Comparison of ENCODE assay signal across 9 mouse cellular contexts in the genomic region with DNA sequence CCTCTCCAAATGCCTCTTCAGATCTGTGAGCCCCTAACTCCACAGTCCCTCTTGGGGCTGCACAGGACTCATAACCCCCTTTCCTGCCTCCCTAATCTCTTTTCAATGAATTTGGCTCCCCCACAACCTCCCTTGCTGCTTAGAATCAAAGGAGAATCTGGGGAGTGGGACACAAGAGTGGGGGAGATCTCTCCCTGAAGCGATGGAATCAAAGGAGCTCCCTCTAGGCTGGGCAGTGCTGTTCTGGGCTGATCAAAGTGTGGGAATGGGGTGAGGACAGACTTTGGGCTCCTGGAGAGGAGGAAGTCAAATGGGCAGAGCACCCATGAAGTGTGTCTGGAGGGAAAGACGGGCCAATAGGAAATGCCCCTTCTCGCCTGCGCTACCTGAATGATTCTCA. TPM values are rescaled to one million over a fixed set of nuclear protein-coding genes. Genes with fewer than 3 reads are reported as not detected.
DNase-seq lines count a peak whose midpoint lies in the region; ATAC-seq lines count a peak whose summit lies in the region.
"Had no signal": no experiment of that assay in that cellular context is flagged by ENCODE, and none has a peak within 500 bp of the region (broad histone marks: within the 10 kb centered on the region; RNA-seq: fewer than 3 reads in every experiment).

No protein-coding gene starts in this region.

- H3K27ac ChIP-seq in hindbrain, embryonic 13.5 days, result peak overlapping the region; percentile 8
- no peak overlapping the region for H3K27ac ChIP-seq in midbrain, embryonic 11.5 days (ENCODE audit: low read depth, low read length)

- peak overlapping the region; percentile 78 for H3K9ac ChIP-seq in hindbrain, embryonic 13.5 days
- H3K9ac ChIP-seq in midbrain, embryonic 11.5 days (ENCODE audit: low read length), result peak overlapping the region; percentile 96

- peaks cover 5% of the 10 kb centered on the region; the same call in 1 of the 2 replicates for H3K36me3 ChIP-seq in erythroblast, embryonic 14.5 days (ENCODE audit: control insufficient read depth)
- peaks cover 7% of the 10 kb centered on the region; the same call in 1 of the 2 replicates for H3K36me3 ChIP-seq in hindbrain, embryonic 13.5 days
- peaks cover 20% of the 10 kb centered on the region for H3K36me3 ChIP-seq in midbrain, embryonic 11.5 days (ENCODE audit: control insufficient read depth, insufficient read depth, low read length)

- no peaks in the 10 kb centered on the region for H3K4me1 ChIP-seq in erythroblast, embryonic 14.5 days (ENCODE audit: control insufficient read depth)
- H3K4me1 ChIP-seq in hindbrain, embryonic 13.5 days (replicated peaks), result peaks cover 43% of the 10 kb centered on the region
- peaks cover 35% of the 10 kb centered on the region for H3K4me1 ChIP-seq in midbrain, embryonic 11.5 days (ENCODE audit: control insufficient read depth, insufficient read depth, low read length)

- no peaks in the 10 kb centered on the region for H3K9me3 ChIP-seq in erythroblast, embryonic 14.5 days (ENCODE audit: control insufficient read depth, low read length)
- H3K9me3 ChIP-seq in hindbrain, embryonic 13.5 days, result no peaks in the 10 kb centered on the region
- no peaks in the 10 kb centered on the region for H3K9me3 ChIP-seq in midbrain, embryonic 11.5 days (ENCODE audit: control insufficient read depth, low read length)

- peak; percentile 25 for DNase-seq in NIH3T3 (ENCODE audit: low read depth)
- DNase-seq in midbrain, embryonic 11.5 days (ENCODE audit: low spot score, missing footprints), result peak; percentile 88
- DNase-seq in urinary bladder, adult 2 months (ENCODE audit: low spot score), result no peak
- DNase-seq: thymus, postnatal 14 days had no signal

- H3K4me3 ChIP-seq in erythroblast, embryonic 14.5 days (replicated peaks), result peak overlapping the region; percentile 56
- peak overlapping the region; percentile 55 for H3K4me3 ChIP-seq in hindbrain, embryonic 13.5 days
- H3K4me3 ChIP-seq in midbrain, embryonic 11.5 days (ENCODE audit: low read depth, low read length), result peak overlapping the region; percentile 89

- WGBS in hindbrain, embryonic 13.5 days, result 11% methylated on average over 4 of the region's 4 CpGs
- 12% methylated on average over 4 of the region's 4 CpGs for WGBS in midbrain, embryonic 11.5 days

- H3K27me3 ChIP-seq in erythroblast, embryonic 14.5 days (ENCODE audit: control insufficient read depth), result peaks cover 59% of the 10 kb centered on the region
- H3K27me3 ChIP-seq in hindbrain, embryonic 13.5 days, result peaks cover 40% of the 10 kb centered on the region
- H3K27me3 ChIP-seq in midbrain, embryonic 11.5 days (ENCODE audit: control insufficient read depth, insufficient read depth, low read length), result no peaks in the 10 kb centered on the region

- no peak for ATAC-seq in erythroblast, adult 5-6 weeks (replicated peaks; ENCODE audit: low FRiP score, poor library complexity, severe bottlenecking)
- ATAC-seq in hindbrain, embryonic 13.5 days (ENCODE audit: low FRiP score), result no peak
- ATAC-seq in midbrain, embryonic 11.5 days (ENCODE audit: low FRiP score), result no peak
- ATAC-seq in frontal cortex, adult (ENCODE audit: low TSS enrichment), result no peak
- no peak for ATAC-seq in cerebellum, adult (ENCODE audit: insufficient number of reproducible peaks, low FRiP score, low TSS enrichment)

- peak overlapping the region; percentile 94 for H3K4me2 ChIP-seq in hindbrain, embryonic 13.5 days
- H3K4me2 ChIP-seq in midbrain, embryonic 11.5 days, result peak overlapping the region; percentile 90

RNA-seq across cellular contexts. Expression of a gene that starts 1.5 kb away (rescaled TPM):
- 0.04 and 0.07 TPM in 2 replicates for polyA plus RNA-seq in erythroblast, embryonic 14.5 days (2012)
- total RNA-seq in erythroblast, adult 5-6 weeks (2015; ENCODE audit: low replicate concordance), result not detected in 2 replicates
- total RNA-seq in erythroblast, adult 5-6 weeks (2017; ENCODE audit: low replicate concordance), result not detected in 2 replicates
- 9.2 and 9.4 TPM in 2 replicates for polyA plus RNA-seq in hindbrain, embryonic 13.5 days (2015; fragmentation: Nextera tagmentation; extraction: Ambion mirVana)
- polyA plus RNA-seq in midbrain, embryonic 11.5 days (2014; fragmentation: Nextera tagmentation; extraction: Ambion mirVana), result 19.0 and 20.8 TPM in 2 replicates
- 24.2 and 31.4 TPM in 2 replicates for polyA plus RNA-seq in urinary bladder, adult 2 months (2012; rRNA removed)

RNA-seq across cellular contexts. Expression of a gene that starts 18.0 kb away (rescaled TPM):
- polyA plus RNA-seq in erythroblast, embryonic 14.5 days (2012), result 0.05 and 0.06 TPM in 2 replicates
- 1.9 TPM in 2 replicates for total RNA-seq in erythroblast, adult 5-6 weeks (2015; ENCODE audit: low replicate concordance)
- 0.43 and 0.98 TPM in 2 replicates for total RNA-seq in erythroblast, adult 5-6 weeks (2017; ENCODE audit: low replicate concordance)
- 25.8 and 27.4 TPM in 2 replicates for polyA plus RNA-seq in hindbrain, embryonic 13.5 days (2015; fragmentation: Nextera tagmentation; extraction: Ambion mirVana)
- polyA plus RNA-seq in midbrain, embryonic 11.5 days (2014; fragmentation: Nextera tagmentation; extraction: Ambion mirVana), result 5.8 TPM in 2 replicates
- polyA plus RNA-seq in urinary bladder, adult 2 months (2012; rRNA removed), result 16.6 and 17.1 TPM in 2 replicates

RNA-seq across cellular contexts. Expression of a gene that starts 37.2 kb away (rescaled TPM):
- polyA plus RNA-seq in erythroblast, embryonic 14.5 days (2012), result 0.51 and 0.54 TPM in 2 replicates
- 0.96 and 2.1 TPM in 2 replicates for total RNA-seq in erythroblast, adult 5-6 weeks (2015; ENCODE audit: low replicate concordance)
- 2.6 TPM in 1 of 2 replicates, not detected in the other for total RNA-seq in erythroblast, adult 5-6 weeks (2017; ENCODE audit: low replicate concordance)
- polyA plus RNA-seq in hindbrain, embryonic 13.5 days (2015; fragmentation: Nextera tagmentation; extraction: Ambion mirVana), result 19.2 and 20.0 TPM in 2 replicates
- 28.0 and 34.1 TPM in 2 replicates for polyA plus RNA-seq in midbrain, embryonic 11.5 days (2014; fragmentation: Nextera tagmentation; extraction: Ambion mirVana)
- polyA plus RNA-seq in urinary bladder, adult 2 months (2012; rRNA removed), result 54.5 and 62.8 TPM in 2 replicates

RNA-seq across cellular contexts. Expression of a gene that starts 43.9 kb away (rescaled TPM):
- 73.3 and 89.6 TPM in 2 replicates for polyA plus RNA-seq in erythroblast, embryonic 14.5 days (2012)
- total RNA-seq in erythroblast, adult 5-6 weeks (2015; ENCODE audit: low replicate concordance), result 85.7 and 166 TPM in 2 replicates
- 227 and 383 TPM in 2 replicates for total RNA-seq in erythroblast, adult 5-6 weeks (2017; ENCODE audit: low replicate concordance)
- polyA plus RNA-seq in hindbrain, embryonic 13.5 days (2015; fragmentation: Nextera tagmentation; extraction: Ambion mirVana), result 105 and 113 TPM in 2 replicates
- polyA plus RNA-seq in midbrain, embryonic 11.5 days (2014; fragmentation: Nextera tagmentation; extraction: Ambion mirVana), result 151 and 154 TPM in 2 replicates
- 163 and 168 TPM in 2 replicates for polyA plus RNA-seq in urinary bladder, adult 2 months (2012; rRNA removed)

RNA-seq across cellular contexts. Expression of a gene that starts 57.0 kb away (rescaled TPM):
- polyA plus RNA-seq in erythroblast, embryonic 14.5 days (2012), result 14.1 and 16.4 TPM in 2 replicates
- 19.0 and 21.7 TPM in 2 replicates for total RNA-seq in erythroblast, adult 5-6 weeks (2015; ENCODE audit: low replicate concordance)
- 16.6 and 27.9 TPM in 2 replicates for total RNA-seq in erythroblast, adult 5-6 weeks (2017; ENCODE audit: low replicate concordance)
- polyA plus RNA-seq in hindbrain, embryonic 13.5 days (2015; fragmentation: Nextera tagmentation; extraction: Ambion mirVana), result 12.9 and 14.1 TPM in 2 replicates
- polyA plus RNA-seq in midbrain, embryonic 11.5 days (2014; fragmentation: Nextera tagmentation; extraction: Ambion mirVana), result 7.5 and 7.9 TPM in 2 replicates
- polyA plus RNA-seq in urinary bladder, adult 2 months (2012; rRNA removed), result 8.2 and 9.0 TPM in 2 replicates

Comparison
In these comparisons a context has a peak if more than half of its experiments do, and no peak if none do; other contexts are left out.
1. RNA of a gene that starts 37.2 kb away (polyA plus RNA-seq): 54.5 to 62.8 TPM in urinary bladder, adult 2 months, 28.0 to 34.1 TPM in midbrain, embryonic 11.5 days and 19.2 to 20.0 TPM in hindbrain, embryonic 13.5 days; 0.51 to 0.54 TPM in erythroblast, embryonic 14.5 days; every median in the first group is over 10 times any median in the second.
2. Peak in every context shown above with its lines, with median percentiles within 50 percentile points of each other: H3K4me3 ChIP-seq.